Mouse (Mus musculus) embryonic fibroblast, embryonic 13.5 days (primary cell): Measurements from ENCODE around the gene Slc8a2.

Source experiments
- CTCF ChIP-seq: IDR thresholded peaks from 2 replicates; pipeline ENCODE4 v1.5.1; 2011; ENCODE audit warnings: mild to moderate bottlenecking, control low read depth, low read length, moderate library complexity, borderline replicate concordance; ENCODE audit not compliant: insufficient read depth
- POLR2A ChIP-seq: IDR thresholded peaks from 2 replicates; pipeline ENCODE4 v1.6.1; 2011; ENCODE audit warnings: low read depth, mild to moderate bottlenecking, control low read depth, low read length, moderate library complexity

GRCm38 (mm10) chr7:16146489-16147410, 17.1 kb downstream of the Slc8a2 start:
- TF ChIP-seq POLR2A, result no peak
- no peak for TF ChIP-seq CTCF
